Mouse (Mus musculus) midbrain, embryonic 12.5 days (tissue): ENCODE data around the gene Tmem270. TPM values are rescaled to one million over a fixed set of nuclear protein-coding genes. Genes with fewer than 3 reads are reported as not detected.

Source experiments
- ATAC-seq: fragments of 200-750 bp; cut with Nextera tagmentation; 2 replicates; pipeline ENCODE4 v1.8.0; 2017; ENCODE audit warnings: low read depth, moderate TSS enrichment, moderate library complexity; ENCODE audit not compliant: low FRiP score
- H3K27ac ChIP-seq: fragments of 300-500 bp; sonication (generic); replicated peaks from 2 replicates; pipeline ENCODE4 v1.5.1; 2016; ENCODE audit warnings: mild to moderate bottlenecking
- H3K27me3 ChIP-seq: fragments of 300-500 bp; sonication (generic); 2 replicates; pipeline ENCODE4 v1.6.1; 2016; ENCODE audit warnings: mild to moderate bottlenecking
- H3K36me3 ChIP-seq: fragments of 300-500 bp; sonication (generic); 2 replicates; pipeline ENCODE4 v1.6.1; 2016
- H3K4me1 ChIP-seq: fragments of 300-500 bp; sonication (generic); 2 replicates; pipeline ENCODE4 v1.6.1; 2016
- H3K4me2 ChIP-seq: fragments of 300-500 bp; sonication (generic); replicated peaks from 2 replicates; pipeline ENCODE4 v1.6.1; 2016; ENCODE audit warnings: mild to moderate bottlenecking, moderate library complexity
- H3K4me3 ChIP-seq: fragments of 300-500 bp; sonication (generic); 2 replicates; pipeline ENCODE4 v1.5.1; 2016; ENCODE audit warnings: mild to moderate bottlenecking
- H3K9ac ChIP-seq: fragments of 300-500 bp; sonication (generic); replicated peaks from 2 replicates; pipeline ENCODE4 v1.6.1; 2016; ENCODE audit warnings: mild to moderate bottlenecking, moderate library complexity
- H3K9me3 ChIP-seq: fragments of 300-500 bp; sonication (generic); 2 replicates; pipeline ENCODE4 v1.6.1; 2016; ENCODE audit warnings: mild to moderate bottlenecking
- WGBS: fragments of 180-500 bp; shearing (Covaris S2); methylation state at CpG from one replicate; pipeline ENCODE4 v1.1.7; 2016; 5-methylcytosine and 5-hydroxymethylcytosine counted together
- polyA plus RNA-seq: library from polyadenylated mRNA; unstranded; fragments of >200 nt; fragmentation: Nextera tagmentation; extraction: Ambion mirVana; gene quantifications from 2 replicates; pipeline ENCODE4 v1.2.1, GENCODE M21; 2016

Tmem270 gene
- not detected in 2 replicates for polyA plus RNA-seq

- no peaks in the 10 kb centered on the region for H3K36me3 ChIP-seq
- no peak within 1 kb of the TSS for H3K27ac ChIP-seq
- H3K9ac ChIP-seq = no peak within 1 kb of the TSS
- H3K4me2 ChIP-seq = no peak within 1 kb of the TSS
- no peaks in the 10 kb centered on the region for H3K27me3 ChIP-seq
- H3K4me3 ChIP-seq = no peak within 1 kb of the TSS
- no peaks in the 10 kb centered on the region for H3K9me3 ChIP-seq
- ATAC-seq = no peak
- H3K4me1 ChIP-seq = no peaks in the 10 kb centered on the region
- 73% methylated on average over 6 of the region's 6 CpGs for WGBS
Observed at GRCm38 (mm10) chr5:134906633-134907032, at the start of gene Tmem270. Gene Tmem270 (minus strand): TSS chr5:134906733.

DNA sequence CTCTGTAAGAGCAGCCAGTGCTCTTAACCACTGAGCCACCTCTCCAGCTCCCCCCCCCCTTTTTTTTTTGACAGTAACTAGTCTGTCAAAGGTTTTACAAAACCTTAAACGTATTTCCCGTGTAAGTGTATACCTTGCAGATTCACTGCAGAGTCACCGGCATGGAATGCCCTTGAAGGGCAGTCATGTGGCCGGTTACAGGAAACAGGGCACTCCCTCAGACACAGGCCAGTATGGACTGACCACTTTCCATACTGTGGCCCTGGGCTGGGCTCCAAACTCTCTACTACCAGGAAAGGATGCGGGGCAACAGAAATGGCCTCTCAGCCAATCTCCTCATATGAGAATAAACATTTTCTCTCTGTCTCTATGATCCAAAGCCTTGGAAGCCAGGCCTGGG is 49.0 kb upstream of the Tmem270 start:
- no peaks in the 10 kb centered on the region for H3K4me1 ChIP-seq
- H3K27me3 ChIP-seq = 0 out of 2 replicates have a peak, but pooled peaks cover 7% of the 10 kb centered on the region
- H3K36me3 ChIP-seq = no peaks in the 10 kb centered on the region
- no peak overlapping the region for H3K4me3 ChIP-seq
- H3K4me2 ChIP-seq = no peak overlapping the region
- no peaks in the 10 kb centered on the region for H3K9me3 ChIP-seq
- no peak overlapping the region for H3K27ac ChIP-seq
- H3K9ac ChIP-seq = no peak overlapping the region
- 86% methylated on average over 5 of the region's 5 CpGs for WGBS
- ATAC-seq = no peak

- no peak for ATAC-seq
- Histone ChIP-seq H3K4me2 (no peak overlapping the region), H3K27me3 (peaks cover 26% of the 10 kb centered on the region), H3K36me3 (no peaks in the 10 kb centered on the region), H3K9me3 (no peaks in the 10 kb centered on the region), H3K4me3 (no peak overlapping the region), H3K9ac (no peak overlapping the region), H3K27ac (no peak overlapping the region), H3K4me1 (peaks cover 9% of the 10 kb centered on the region; the same call in 1 of the 2 replicates)
- 55% methylated on average over 19 of the region's 19 CpGs for WGBS
Observed at GRCm38 (mm10) chr5:134951053-134951884, 44.7 kb upstream of the Tmem270 start.

- Histone ChIP-seq H3K27me3 (peaks cover 56% of the 10 kb centered on the region), H3K36me3 (no peaks in the 10 kb centered on the region)
- 73% methylated on average over 4 of the region's 4 CpGs for WGBS
Observed at GRCm38 (mm10) chr5:134948085-134948439, 41.5 kb upstream of the Tmem270 start.

DNA sequence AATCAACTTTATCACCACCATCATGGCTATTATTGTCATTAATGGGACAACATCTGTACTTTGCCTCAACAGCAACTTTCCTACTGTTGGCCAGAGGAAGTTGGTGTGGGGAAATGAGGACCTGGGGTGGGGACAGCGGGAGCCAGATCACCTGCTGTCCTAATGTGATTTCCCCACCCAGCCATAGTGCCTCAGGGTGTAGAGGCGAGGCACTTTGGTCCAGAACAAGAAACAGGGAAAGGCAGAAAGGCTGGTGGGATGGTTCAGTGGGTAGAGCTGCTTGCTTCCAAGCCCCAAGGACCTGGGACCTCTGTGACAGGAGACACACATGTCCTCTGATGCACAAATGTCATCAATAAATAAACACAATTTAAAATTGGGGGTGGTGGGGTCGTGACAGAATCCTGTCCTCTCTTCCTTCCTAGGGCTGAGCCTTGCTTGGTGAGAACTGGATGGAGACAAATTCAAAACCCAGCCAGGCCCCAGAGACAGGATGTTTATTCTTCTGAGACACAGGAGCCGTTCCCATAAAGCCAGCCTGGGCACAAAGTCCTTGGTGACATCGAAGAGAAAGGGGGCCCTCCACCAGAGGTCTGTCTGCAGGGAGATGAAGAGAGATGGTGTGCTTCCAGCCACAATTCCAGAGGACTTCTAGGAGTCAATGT is 41.0 kb upstream of the Tmem270 start:
- Histone ChIP-seq H3K27me3 (peaks cover 56% of the 10 kb centered on the region), H3K9ac (no peak overlapping the region), H3K36me3 (no peaks in the 10 kb centered on the region), H3K4me3 (no peak overlapping the region), H3K9me3 (no peaks in the 10 kb centered on the region), H3K4me1 (peaks cover 10% of the 10 kb centered on the region; the same call in 1 of the 2 replicates), H3K27ac (no peak overlapping the region), H3K4me2 (no peak overlapping the region)
- no peak for ATAC-seq
- WGBS = 70% methylated on average over 5 of the region's 5 CpGs

More at GRCm38 (mm10) chr5:134948085-134948439, 41.5 kb upstream of the Tmem270 start:
- no peaks in the 10 kb centered on the region for H3K9me3 ChIP-seq
- no peak overlapping the region for H3K27ac ChIP-seq
- ATAC-seq = no peak
- no peak overlapping the region for H3K9ac ChIP-seq
- H3K4me2 ChIP-seq = no peak overlapping the region
- H3K4me3 ChIP-seq = no peak overlapping the region
- H3K4me1 ChIP-seq = peaks cover 10% of the 10 kb centered on the region; the same call in 1 of the 2 replicates

DNA sequence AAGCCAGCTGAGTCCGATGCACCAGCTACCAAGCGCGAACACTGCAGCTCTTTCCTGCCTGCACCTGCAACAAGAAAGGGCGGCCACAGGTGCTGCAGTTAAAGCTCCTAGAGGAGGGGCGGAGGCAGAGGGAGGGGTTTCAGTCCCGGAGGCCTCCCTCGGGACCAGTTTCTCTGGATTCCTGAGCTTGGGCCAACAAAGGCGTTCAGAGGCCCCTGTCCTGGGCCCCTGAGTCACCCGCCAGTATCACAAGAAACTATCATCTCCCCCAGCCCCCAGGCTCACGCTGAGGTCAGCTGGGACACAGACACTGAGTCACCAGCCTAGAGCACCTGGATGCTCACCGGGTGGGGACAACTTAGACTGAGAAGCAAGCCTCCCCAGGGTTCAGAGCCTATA is 40.3 kb upstream of the Tmem270 start, which contains the start of gene Cldn4:
Gene Cldn4, minus strand, starts transcription at position 78 of the 399 bp plus-strand sequence.
- H3K4me3 ChIP-seq = no peak within 1 kb of the TSS
- no peak for ATAC-seq
- H3K4me2 ChIP-seq = peak within 1 kb of the TSS; percentile 21
- H3K4me1 ChIP-seq = peaks cover 10% of the 10 kb centered on the region; the same call in 1 of the 2 replicates
- H3K9me3 ChIP-seq = no peaks in the 10 kb centered on the region
- H3K36me3 ChIP-seq = no peaks in the 10 kb centered on the region
- H3K9ac ChIP-seq = no peak within 1 kb of the TSS
- 2% methylated on average over 11 of the region's 11 CpGs for WGBS
- no peak within 1 kb of the TSS for H3K27ac ChIP-seq
- peaks cover 56% of the 10 kb centered on the region for H3K27me3 ChIP-seq

- H3K36me3 ChIP-seq = no peaks in the 10 kb centered on the region
- no peak for ATAC-seq
- no peak overlapping the region for H3K4me3 ChIP-seq
- H3K4me2 ChIP-seq = peak overlapping the region; percentile 21
- H3K27ac ChIP-seq = no peak overlapping the region
- H3K4me1 ChIP-seq = peaks cover 10% of the 10 kb centered on the region; the same call in 1 of the 2 replicates
- 19% methylated on average over 43 of the region's 43 CpGs for WGBS
- H3K9ac ChIP-seq = no peak overlapping the region
- H3K9me3 ChIP-seq = no peaks in the 10 kb centered on the region
- peaks cover 51% of the 10 kb centered on the region for H3K27me3 ChIP-seq
Observed at GRCm38 (mm10) chr5:134946063-134946856, 39.7 kb upstream of the Tmem270 start.

DNA sequence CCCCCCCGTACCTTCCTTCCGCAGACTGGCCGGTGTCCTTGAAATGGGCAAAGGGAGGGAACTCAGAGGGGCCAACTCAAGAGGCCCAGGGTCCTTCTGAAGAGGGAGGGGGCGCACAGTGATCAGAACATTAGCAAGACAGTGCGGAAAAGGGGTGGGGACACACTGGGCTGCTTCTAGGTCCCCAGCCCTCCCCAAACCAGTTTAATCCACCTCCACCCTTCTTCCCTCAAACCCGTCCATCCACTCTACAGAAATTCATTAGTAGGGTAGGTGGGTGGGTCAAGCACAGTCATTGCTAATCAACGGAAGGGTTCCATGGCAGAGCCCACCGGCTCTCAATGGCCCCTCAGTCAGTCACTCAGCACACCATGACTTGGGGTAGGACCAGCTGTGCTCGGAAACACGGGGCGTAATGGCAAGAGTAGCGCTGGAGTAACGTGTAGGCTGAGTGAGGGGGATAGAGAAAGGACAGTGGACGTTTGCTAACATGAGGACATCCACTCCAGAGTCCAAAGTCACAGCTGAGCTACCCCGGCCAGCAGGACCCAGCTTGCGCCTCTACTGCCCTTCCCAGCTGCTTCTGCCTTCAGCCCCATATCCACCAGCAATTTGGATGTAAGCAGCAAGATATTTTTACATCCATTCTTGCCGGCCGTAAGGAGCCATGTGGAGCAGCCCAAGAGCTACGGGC is 38.9 kb upstream of the Tmem270 start:
- H3K4me3 ChIP-seq = no peak overlapping the region
- no peak overlapping the region for H3K27ac ChIP-seq
- WGBS = 48% methylated on average over 18 of the region's 19 CpGs
- no peak overlapping the region for H3K9ac ChIP-seq
- no peak for ATAC-seq
- peaks cover 49% of the 10 kb centered on the region for H3K27me3 ChIP-seq
- H3K36me3 ChIP-seq = no peaks in the 10 kb centered on the region
- no peaks in the 10 kb centered on the region for H3K9me3 ChIP-seq
- peaks cover 10% of the 10 kb centered on the region; the same call in 1 of the 2 replicates for H3K4me1 ChIP-seq
- H3K4me2 ChIP-seq = no peak overlapping the region

- Histone ChIP-seq H3K4me2 (no peak overlapping the region), H3K9me3 (no peaks in the 10 kb centered on the region), H3K27ac (no peak overlapping the region), H3K4me1 (peaks cover 10% of the 10 kb centered on the region; the same call in 1 of the 2 replicates), H3K27me3 (peaks cover 49% of the 10 kb centered on the region), H3K4me3 (no peak overlapping the region), H3K36me3 (no peaks in the 10 kb centered on the region), H3K9ac (no peak overlapping the region)
- 77% methylated on average over 5 of the region's 5 CpGs for WGBS
- no peak for ATAC-seq
Observed at GRCm38 (mm10) chr5:134944179-134944578, 37.6 kb upstream of the Tmem270 start.

- Histone ChIP-seq H3K4me3 (no peak overlapping the region), H3K27ac (no peak overlapping the region), H3K4me1 (peaks cover 10% of the 10 kb centered on the region; the same call in 1 of the 2 replicates), H3K4me2 (no peak overlapping the region), H3K36me3 (no peaks in the 10 kb centered on the region), H3K9ac (no peak overlapping the region), H3K9me3 (no peaks in the 10 kb centered on the region), H3K27me3 (peaks cover 44% of the 10 kb centered on the region)
- ATAC-seq = no peak
- WGBS = 88% methylated on average over 2 of the region's 2 CpGs
Observed at GRCm38 (mm10) chr5:134942740-134943139, 36.2 kb upstream of the Tmem270 start.

DNA sequence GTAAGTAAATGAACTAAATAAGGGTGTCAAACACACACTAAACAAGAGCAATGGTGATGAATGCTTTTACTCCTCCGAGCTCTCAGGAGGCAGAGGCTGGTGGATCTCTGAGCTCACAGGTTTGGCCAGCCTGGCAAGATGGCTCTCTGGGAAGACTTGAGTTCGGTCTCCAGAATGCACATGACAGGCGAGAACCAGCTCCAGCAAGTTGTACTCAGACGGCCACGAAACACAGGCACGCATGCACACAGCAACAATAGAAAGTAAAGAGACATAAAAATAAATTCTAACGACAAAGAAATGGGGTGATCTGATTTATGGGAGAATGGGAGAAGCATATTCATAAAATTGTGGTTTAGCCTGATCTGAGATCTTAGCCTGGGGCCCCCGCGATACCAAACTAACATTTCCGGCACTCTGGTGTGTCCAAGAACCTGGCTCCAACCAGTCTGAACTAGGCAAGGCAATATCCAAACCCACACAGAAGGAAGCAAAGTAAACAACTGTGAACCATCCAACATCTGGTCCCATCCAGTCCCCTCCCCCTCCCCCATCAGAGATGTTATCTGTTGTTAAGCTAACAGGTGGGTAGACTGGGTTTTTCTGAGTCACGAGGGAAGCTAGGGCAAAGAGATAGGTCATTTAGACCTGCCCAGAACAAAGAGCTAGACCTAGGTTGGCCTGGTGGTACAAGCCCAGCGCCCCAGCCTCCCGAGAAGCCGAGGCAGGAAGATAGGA is 35.1 kb upstream of the Tmem270 start:
- H3K9ac ChIP-seq = no peak overlapping the region

More for the DNA sequence above, 35.1 kb upstream of the Tmem270 start:
- Histone ChIP-seq H3K4me3 (no peak overlapping the region), H3K9me3 (no peaks in the 10 kb centered on the region), H3K36me3 (no peaks in the 10 kb centered on the region), H3K27ac (no peak overlapping the region), H3K4me2 (no peak overlapping the region), H3K27me3 (peaks cover 33% of the 10 kb centered on the region), H3K4me1 (peaks cover 5% of the 10 kb centered on the region; the same call in 1 of the 2 replicates)
- WGBS = 87% methylated on average over 14 of the region's 14 CpGs
- no peak for ATAC-seq
